Mouse (Mus musculus) gastrocnemius, adult 8-10 months (tissue): ENCODE measurements around the gene Pld4. TPM values are rescaled to one million over a fixed set of nuclear protein-coding genes. Genes with fewer than 3 reads are reported as not detected.

Experiments used
- DNase-seq, 2 experiments: peaks; one replicate each; pipeline ENCODE4 v3.0.0; 2022; ENCODE audit warnings: low spot score in 2 of 2
- total RNA-seq, 4 experiments: library from RNA; stranded (reverse); gene quantifications; 2 replicates each; pipeline ENCODE4 v1.2.4; 2022

Pld4 gene
- total RNA-seq, result 1 to 10 TPM in 3 of 4 experiments, under 1 TPM in 1; 0.48 to 2.5 (median 1.7) TPM

DNA sequence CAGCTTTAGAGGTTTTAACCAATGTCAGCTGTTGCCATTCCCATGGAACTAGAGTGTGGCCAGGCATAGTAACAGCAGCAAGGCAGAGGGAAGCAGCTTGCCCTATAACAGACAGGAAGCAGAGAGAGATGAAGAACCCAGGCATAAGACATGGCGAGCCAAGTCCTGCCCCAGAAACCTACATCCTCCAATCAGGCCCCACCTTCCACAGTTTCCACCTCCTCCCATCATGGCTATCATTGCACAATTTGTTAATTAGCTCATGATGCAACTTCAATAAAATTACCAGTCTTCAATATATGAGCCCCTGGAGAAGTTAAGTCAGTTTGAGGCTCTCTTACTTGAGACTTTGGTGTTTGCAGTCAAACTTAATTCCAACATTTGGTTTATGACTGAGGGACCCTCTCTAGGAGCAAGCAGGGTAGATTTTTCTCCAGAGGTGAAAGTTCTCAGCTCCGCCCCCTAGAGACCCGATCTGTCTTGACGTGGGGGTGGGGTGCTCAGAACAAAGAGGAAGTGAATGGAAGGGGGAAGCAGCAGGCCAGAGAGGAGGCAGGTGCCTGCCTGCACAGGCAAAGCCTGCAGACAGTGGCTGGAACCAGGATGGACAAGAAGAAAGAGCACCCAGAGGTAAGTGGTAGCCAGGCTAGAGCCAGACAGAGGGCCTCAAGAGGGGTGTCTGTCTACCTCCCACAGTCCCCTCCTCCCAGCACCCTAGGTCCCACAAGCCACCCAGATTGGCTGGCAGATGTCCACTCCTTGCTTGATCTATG is at the start of gene Pld4:
Gene Pld4, plus strand, starts transcription at position 502 of the 773 bp plus-strand sequence.
- DNase-seq, result peak in 1 of 2 experiments; percentile 1

GRCm38 (mm10) chr12:112713984-112714383 is 46.5 kb upstream of the Pld4 start:
- DNase-seq, result no peak

GRCm38 (mm10) chr12:112717140-112717539 is 43.3 kb upstream of the Pld4 start:
- no peak for DNase-seq

GRCm38 (mm10) chr12:112718995-112719394 is 41.5 kb upstream of the Pld4 start:
- DNase-seq, result no peak

DNA sequence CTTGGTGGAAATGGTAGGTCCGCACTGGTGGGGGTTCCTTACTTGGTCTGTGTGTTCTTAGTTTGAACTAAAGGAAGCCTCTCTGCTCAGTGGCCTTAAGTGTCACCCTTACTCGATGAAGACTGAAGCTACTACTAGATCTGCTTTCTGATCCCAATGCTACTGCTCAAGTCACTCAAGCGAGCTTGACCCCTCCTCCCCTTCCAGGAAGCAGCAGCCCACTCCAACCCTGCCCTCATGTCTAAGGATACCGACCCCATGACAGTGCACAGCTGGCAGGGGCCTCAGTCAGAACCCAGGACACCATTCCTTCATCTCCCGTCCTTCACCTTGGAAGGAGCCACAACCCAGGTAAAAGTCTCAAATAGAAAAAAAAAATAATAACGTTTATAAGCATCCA is 40.2 kb upstream of the Pld4 start, which contains the start of gene Cep170b:
Gene Cep170b, plus strand, starts transcription at position 240 of the 400 bp plus-strand sequence.
- no peak for DNase-seq

- DNase-seq, result no peak
Observed at GRCm38 (mm10) chr12:112720890-112721423, 39.5 kb upstream of the Pld4 start.

DNA sequence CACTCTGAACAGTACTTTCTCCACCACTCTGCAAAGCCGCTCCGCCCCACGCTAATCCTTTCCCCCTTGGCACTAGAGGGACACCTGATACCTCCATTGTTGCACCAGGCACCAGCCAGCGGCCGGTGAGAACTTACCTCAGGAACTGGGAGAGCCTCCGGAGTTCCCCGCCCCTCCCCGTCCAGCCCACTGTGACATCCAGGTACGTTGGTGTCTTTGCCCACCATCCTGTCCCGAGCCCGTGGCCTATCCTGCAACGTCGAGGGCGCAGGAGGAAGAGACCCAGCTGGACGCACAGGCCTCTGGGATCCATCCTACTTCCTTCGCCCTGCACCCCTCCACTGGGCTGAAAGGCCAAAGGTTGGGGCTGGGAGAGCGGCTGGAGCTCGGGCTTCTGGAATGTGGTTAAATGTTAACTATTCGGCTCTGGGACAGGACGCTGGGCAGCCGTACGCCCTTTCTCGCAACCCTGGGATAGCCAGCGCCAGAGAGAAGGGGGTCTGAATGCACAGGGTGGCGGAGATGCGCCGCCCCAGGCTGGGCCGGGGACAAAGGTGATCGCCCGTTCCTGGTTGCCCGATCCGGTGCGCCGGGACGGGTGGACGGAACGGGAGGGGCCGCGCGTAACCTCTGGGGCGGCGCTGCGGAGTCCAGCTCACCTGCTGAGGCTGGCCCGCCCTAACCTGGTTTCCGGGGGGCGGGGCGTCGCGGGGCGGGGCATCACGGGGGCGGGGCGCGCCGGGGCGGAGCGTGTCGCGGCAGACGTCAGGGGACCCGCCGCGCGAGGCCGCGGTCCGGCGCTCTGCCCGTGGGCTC is 38.8 kb upstream of the Pld4 start:
- no peak for DNase-seq

DNA sequence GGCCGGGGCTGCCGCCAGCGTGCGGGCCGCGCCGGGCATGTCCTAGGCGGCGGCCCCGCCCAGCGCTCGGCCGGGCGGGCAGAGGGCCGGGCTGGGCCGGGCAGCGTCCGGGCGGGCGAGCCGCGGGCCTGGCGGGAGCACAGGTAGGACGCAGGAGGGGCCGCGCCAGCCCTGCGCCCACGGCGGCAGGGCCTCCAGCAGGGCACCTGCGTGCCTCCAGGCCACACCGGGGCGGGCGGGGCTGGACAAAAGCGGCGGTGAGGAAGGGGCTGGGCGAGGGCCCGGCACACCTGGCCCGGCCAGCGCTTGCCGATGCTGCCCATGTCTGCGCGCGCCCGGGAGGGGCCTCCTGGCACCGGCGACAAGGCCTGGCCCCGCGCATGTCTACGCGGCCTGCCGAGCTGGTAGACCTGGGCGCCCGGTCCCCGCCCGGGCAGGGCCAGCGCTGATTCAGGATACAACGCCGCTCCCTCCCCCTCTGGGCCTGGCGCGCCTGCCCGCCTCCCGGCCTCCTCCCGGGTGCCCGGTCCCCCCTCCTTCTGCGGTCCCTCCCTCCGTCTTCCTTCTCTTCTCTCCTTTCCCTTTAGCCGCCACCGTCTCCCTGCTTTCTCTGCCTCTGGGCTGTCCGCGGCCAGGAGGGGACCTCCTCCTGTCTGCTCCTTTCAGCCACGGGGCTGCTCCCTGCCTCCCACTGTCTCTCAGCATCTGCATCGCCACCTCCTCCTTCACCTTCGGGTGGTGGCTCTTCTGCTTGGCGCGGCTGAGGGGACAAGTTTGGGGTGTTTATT is 38.0 kb upstream of the Pld4 start:
- DNase-seq, result peak in 1 of 2 experiments; percentile 48

DNA sequence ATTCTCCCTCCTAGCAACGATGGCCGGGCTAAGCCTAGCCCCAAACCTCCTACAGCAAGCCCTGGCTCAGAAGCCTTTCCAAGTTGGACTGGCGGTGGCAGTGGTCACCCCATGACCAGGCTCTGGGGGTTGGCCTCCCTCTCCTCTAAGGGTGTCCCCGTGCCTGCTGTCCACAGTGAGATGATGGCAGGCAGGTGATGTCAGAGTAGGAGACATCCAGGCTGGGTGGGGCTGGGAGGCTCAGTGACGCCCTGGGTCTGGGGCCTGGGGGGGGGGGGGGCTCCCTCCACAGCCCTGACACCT is 37.5 kb upstream of the Pld4 start:
- no peak for DNase-seq

DNA sequence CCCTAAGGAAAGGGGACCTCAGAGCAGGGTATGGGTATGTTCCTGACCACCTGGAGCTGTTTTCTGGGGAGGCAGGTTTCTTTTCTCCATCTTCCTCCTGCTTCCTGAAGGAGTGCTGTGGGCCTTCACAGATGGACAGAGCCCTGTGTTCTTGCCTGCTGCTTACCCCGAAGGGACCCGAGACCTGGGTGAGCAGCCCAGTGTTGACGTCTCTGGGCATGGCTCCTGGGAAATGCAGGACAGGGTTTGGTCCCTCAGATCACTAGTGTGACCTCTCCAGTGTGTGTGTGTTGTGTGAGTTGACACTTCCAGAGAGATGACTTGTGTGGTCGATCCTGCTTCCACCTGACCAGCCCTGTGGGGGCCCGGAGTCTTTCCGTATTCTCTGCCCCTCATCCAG is 37.0 kb upstream of the Pld4 start:
- DNase-seq, result no peak

GRCm38 (mm10) chr12:112724077-112724805 is 36.2 kb upstream of the Pld4 start:
- peak in 1 of 2 experiments; percentile 41 for DNase-seq

DNA sequence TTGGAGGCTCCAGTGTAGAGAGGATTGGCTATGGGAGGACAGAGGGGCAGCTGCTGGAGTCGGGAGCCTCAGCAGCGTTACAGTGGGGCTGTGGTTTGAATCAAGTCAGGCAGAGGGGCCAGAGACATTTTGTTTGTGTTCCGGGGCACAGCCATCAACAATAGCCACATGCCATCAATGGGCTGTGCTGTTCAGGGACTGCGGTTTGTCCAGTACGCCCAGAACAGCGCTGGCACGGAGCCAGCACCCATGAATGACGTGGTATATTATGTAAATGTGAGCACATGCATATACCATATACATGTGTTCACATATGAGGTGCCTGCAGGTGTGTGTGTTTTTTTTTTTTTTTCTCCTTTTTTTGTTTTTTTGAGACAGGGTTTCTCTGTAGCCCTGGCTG is 32.7 kb upstream of the Pld4 start:
- DNase-seq, result no peak

GRCm38 (mm10) chr12:112730808-112731207 is 29.6 kb upstream of the Pld4 start:
- DNase-seq, result no peak

DNA sequence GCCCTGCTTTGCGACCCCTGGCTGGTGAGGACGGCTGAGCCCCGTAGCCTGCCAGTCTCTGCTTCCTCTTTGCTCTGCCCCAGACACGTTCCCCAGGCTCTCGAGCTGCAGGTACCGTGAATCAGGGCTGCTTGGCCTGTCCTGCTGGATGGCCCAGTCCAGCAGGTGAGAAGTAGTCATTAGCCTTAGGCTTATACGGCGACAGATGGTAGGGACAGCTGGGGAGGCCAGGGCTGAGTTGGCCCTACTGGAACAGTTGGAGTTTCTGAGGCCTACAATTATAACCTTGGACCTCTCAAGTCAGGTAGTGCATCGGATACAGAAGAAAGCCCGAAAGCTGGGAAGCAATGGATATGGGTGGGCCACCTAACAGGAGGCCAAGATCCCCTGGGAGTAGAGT is 27.9 kb upstream of the Pld4 start:
- DNase-seq, result no peak

DNA sequence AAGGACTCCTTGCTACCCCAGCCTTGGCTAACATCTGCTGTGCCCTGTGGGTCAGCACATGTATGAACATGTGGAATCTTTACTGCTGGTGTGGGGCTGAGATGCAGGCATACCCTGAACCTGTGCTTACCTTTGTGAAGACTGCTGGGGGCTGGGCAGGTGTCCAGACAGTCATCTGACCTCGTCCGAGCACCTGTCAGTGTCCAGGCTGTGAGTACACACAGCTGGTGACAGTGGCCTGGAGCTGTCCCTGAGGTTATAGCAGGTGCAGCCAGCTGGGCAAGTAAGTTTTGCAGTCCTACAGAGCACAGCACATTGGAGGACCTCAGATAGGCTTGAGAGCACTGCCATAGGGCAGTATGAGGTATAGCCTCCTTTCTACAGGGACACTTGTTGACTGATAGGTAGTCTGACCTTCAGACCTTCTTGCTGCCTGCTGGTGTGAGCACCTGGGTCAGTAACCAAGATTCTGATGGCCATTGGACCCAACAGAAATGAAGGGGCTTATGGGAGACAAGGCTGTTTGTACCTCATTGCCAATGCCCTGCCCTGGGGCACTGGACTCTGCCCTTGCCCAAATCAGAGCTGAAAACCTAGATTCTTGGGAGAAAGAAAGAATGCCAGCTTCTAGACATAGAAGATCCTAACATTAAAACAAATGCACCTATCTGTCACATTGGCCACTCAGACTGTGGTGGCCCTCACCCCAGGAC is 26.2 kb upstream of the Pld4 start:
- no peak for DNase-seq

DNA sequence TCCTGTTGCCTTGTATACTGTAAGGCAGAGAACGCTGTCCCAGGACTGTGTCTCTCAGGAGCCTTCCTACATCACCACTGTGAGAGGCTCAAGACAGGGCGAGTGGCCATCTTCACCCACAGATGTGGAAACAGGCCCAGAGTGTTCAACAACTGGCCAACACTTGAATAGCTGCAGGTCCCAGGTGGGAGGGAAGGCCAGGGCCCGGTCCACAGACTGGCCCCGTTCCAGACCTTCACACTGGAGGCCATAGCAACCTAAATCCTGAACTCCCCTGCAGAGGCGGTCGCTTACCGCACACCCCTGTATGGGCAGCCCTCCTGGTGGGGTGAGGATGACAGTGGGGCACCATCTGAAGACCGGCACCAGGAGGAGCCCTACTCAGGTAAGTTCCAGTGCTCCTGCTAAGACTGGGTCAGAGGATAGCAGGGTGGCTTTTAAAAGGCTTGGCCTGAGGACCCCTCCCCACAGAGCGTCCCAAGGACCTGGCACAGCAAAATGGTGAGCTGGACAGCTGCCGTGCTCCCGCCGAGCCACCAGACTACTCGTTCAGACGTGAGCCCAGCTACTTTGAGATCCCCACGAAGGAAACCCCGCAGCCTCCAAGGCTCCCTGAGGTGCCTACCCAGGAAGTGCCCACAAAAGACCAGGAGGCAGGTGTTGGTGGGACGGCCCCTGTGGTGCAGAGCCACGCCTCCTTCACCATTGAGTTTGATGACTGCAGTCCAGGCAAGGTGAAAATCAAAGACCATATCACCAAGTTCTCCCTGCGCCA is 25.4 kb upstream of the Pld4 start:
- no peak for DNase-seq

GRCm38 (mm10) chr12:112735896-112736635 is 24.4 kb upstream of the Pld4 start:
- no peak for DNase-seq

- DNase-seq, result no peak
Observed at GRCm38 (mm10) chr12:112736636-112736925, 23.9 kb upstream of the Pld4 start.

GRCm38 (mm10) chr12:112737081-112737480 is 23.4 kb upstream of the Pld4 start:
- DNase-seq, result no peak
